Comparison of ENCODE assay signal across 8 mouse cellular contexts in genomic region chr13:23622175-23622671, GRCm38 (mm10). TPM values are rescaled to one million over a fixed set of nuclear protein-coding genes. Genes with fewer than 3 reads are reported as not detected.
DNase-seq lines count a peak whose midpoint lies in the region; ATAC-seq lines count a peak whose summit lies in the region.
"Not testable (repeated sequence)": the region's sequence is repeated elsewhere in the genome, so short reads cannot be mapped to it uniquely, and the experiment has no call there.

Hist1h1e (minus strand) TSS chr13:23622558.

- H3K36me3 ChIP-seq in forebrain, embryonic 11.5 days (ENCODE audit: control insufficient read depth, insufficient read depth, low read length); heart, embryonic 16.5 days (ENCODE audit: control insufficient read depth, insufficient read depth); liver, embryonic 15.5 days (replicated peaks); neural tube, embryonic 12.5 days: not testable (repeated sequence)

- DNase-seq in c-Kit-positive CD71-negative TER-119-negative erythroid progenitor cells, embryonic 14.5 days (ENCODE audit: low read depth) = peak; percentile 68
- peak; percentile 96 for DNase-seq in forebrain, embryonic 11.5 days (ENCODE audit: low spot score)
- DNase-seq in kidney, postnatal 36 days = peak; percentile 91 to 93
- peak; percentile 79 for DNase-seq in telencephalon, adult 2 months (ENCODE audit: low read depth, low spot score)

- H3K4me1 ChIP-seq in forebrain, embryonic 11.5 days (replicated peaks; ENCODE audit: control insufficient read depth, insufficient read depth, low read length); heart, embryonic 16.5 days (ENCODE audit: control insufficient read depth, insufficient read depth, low read length): not testable (repeated sequence)
- peaks cover 11% of the 10 kb centered on the region for H3K4me1 ChIP-seq in liver, embryonic 15.5 days (replicated peaks)
- peaks cover 11% of the 10 kb centered on the region; the same call in 1 of the 2 replicates for H3K4me1 ChIP-seq in neural tube, embryonic 12.5 days

- ATAC-seq in CD4-positive, CD25-positive, alpha-beta regulatory T cell, adult 4 months = peak; percentile 38
- peak; percentile 94 for ATAC-seq in forebrain, embryonic 11.5 days (replicated peaks; ENCODE audit: low FRiP score)
- ATAC-seq in heart, embryonic 16.5 days (replicated peaks; ENCODE audit: extremely low read depth, insufficient read depth, low FRiP score) = peak; percentile 91
- peak; percentile 78 for ATAC-seq in liver, embryonic 15.5 days (ENCODE audit: insufficient read depth)
- peak; percentile 95 for ATAC-seq in neural tube, embryonic 12.5 days (ENCODE audit: low FRiP score, low read depth)

- WGBS in forebrain, embryonic 11.5 days = under 1% methylated on average over 46 of the region's 53 CpGs
- WGBS in heart, embryonic 16.5 days = under 1% methylated on average over 48 of the region's 53 CpGs
- WGBS in liver, embryonic 15.5 days (ENCODE audit: insufficient replicate concordance) = under 1% methylated on average over 53 of the region's 53 CpGs
- under 1% methylated on average over 53 of the region's 53 CpGs for WGBS in neural tube, embryonic 12.5 days

- peak within 1 kb of the TSS; percentile 100 for H3K27ac ChIP-seq in forebrain, embryonic 11.5 days (ENCODE audit: low read depth, low read length)
- peak within 1 kb of the TSS; percentile 94 for H3K27ac ChIP-seq in heart, embryonic 16.5 days (ENCODE audit: low read length)
- peak within 1 kb of the TSS; percentile 98 for H3K27ac ChIP-seq in liver, embryonic 15.5 days (replicated peaks)
- H3K27ac ChIP-seq in neural tube, embryonic 12.5 days = peak within 1 kb of the TSS; percentile 93

- H3K4me3 ChIP-seq in forebrain, embryonic 11.5 days (ENCODE audit: low read depth, low read length) = peak within 1 kb of the TSS; percentile 67
- peak within 1 kb of the TSS; percentile 67 for H3K4me3 ChIP-seq in heart, embryonic 16.5 days (ENCODE audit: low read length)
- peak within 1 kb of the TSS; percentile 64 for H3K4me3 ChIP-seq in liver, embryonic 15.5 days (replicated peaks)
- peak within 1 kb of the TSS; percentile 68 for H3K4me3 ChIP-seq in neural tube, embryonic 12.5 days

- not testable (repeated sequence) for H3K9me3 ChIP-seq in forebrain, embryonic 11.5 days (ENCODE audit: control insufficient read depth, low read length); heart, embryonic 16.5 days (replicated peaks; ENCODE audit: control insufficient read depth, low read length); liver, embryonic 15.5 days (replicated peaks); neural tube, embryonic 12.5 days

- H3K9ac ChIP-seq in forebrain, embryonic 11.5 days (ENCODE audit: low read length) = peak within 1 kb of the TSS; percentile 97
- peak within 1 kb of the TSS; percentile 86 for H3K9ac ChIP-seq in heart, embryonic 16.5 days (ENCODE audit: low read length)
- peak within 1 kb of the TSS; percentile 87 for H3K9ac ChIP-seq in liver, embryonic 15.5 days
- peak within 1 kb of the TSS; percentile 92 for H3K9ac ChIP-seq in neural tube, embryonic 12.5 days

- not testable (repeated sequence) for H3K27me3 ChIP-seq in forebrain, embryonic 11.5 days (ENCODE audit: control insufficient read depth, insufficient read depth, low read length); heart, embryonic 16.5 days (ENCODE audit: control insufficient read depth, insufficient read depth, low read length); neural tube, embryonic 12.5 days (replicated peaks)
- peaks cover 15% of the 10 kb centered on the region for H3K27me3 ChIP-seq in liver, embryonic 15.5 days

- H3K4me2 ChIP-seq in forebrain, embryonic 11.5 days (ENCODE audit: low read depth, low read length, severe bottlenecking) = peak within 1 kb of the TSS; percentile 84
- peak within 1 kb of the TSS; percentile 94 for H3K4me2 ChIP-seq in heart, embryonic 16.5 days (ENCODE audit: low read depth, low read length)
- peak within 1 kb of the TSS; percentile 79 for H3K4me2 ChIP-seq in liver, embryonic 15.5 days
- H3K4me2 ChIP-seq in neural tube, embryonic 12.5 days (replicated peaks) = peak within 1 kb of the TSS; percentile 95

RNA-seq across cellular contexts. Expression of gene Hist1h1e, which starts in this region (rescaled TPM):
- 10 to 100 TPM; 10.6 to 11.3 TPM for polyA plus RNA-seq in CD4-positive, CD25-positive, alpha-beta regulatory T cell, adult 4 months (2017; shearing (Covaris generic))
- polyA plus RNA-seq in forebrain, embryonic 11.5 days (2014; fragmentation: Nextera tagmentation; extraction: Ambion mirVana) = 27.3 and 27.7 TPM in 2 replicates
- 10.4 and 11.5 TPM in 2 replicates for polyA plus RNA-seq in heart, embryonic 16.5 days (2015; fragmentation: Nextera tagmentation; extraction: Ambion mirVana)
- polyA plus RNA-seq in liver, embryonic 15.5 days (2015; fragmentation: Nextera tagmentation; extraction: Ambion mirVana) = 24.7 and 26.6 TPM in 2 replicates
- polyA plus RNA-seq in neural tube, embryonic 12.5 days (2016; fragmentation: Nextera tagmentation; extraction: Ambion mirVana) = 12.8 and 20.3 TPM in 2 replicates

Comparison
In these comparisons a context has a peak if more than half of its experiments do, and no peak if none do; other contexts are left out.
1. Peak in every context shown above with its lines: DNase-seq, ATAC-seq, H3K4me3 ChIP-seq and H3K27ac ChIP-seq.
2. ATAC-seq: peak in every context shown above with its lines; median percentile 95 in neural tube, embryonic 12.5 days; 94 in forebrain, embryonic 11.5 days; 91 in heart, embryonic 16.5 days; 78 in liver, embryonic 15.5 days; 38 in CD4-positive, CD25-positive, alpha-beta regulatory T cell, adult 4 months.